Mouse (Mus musculus): ENCODE data around the gene Nfatc3.
A peak's percentile ranks its signal among the peaks of the same experiment; 100 is the strongest.

Gene Nfatc3

DNA sequence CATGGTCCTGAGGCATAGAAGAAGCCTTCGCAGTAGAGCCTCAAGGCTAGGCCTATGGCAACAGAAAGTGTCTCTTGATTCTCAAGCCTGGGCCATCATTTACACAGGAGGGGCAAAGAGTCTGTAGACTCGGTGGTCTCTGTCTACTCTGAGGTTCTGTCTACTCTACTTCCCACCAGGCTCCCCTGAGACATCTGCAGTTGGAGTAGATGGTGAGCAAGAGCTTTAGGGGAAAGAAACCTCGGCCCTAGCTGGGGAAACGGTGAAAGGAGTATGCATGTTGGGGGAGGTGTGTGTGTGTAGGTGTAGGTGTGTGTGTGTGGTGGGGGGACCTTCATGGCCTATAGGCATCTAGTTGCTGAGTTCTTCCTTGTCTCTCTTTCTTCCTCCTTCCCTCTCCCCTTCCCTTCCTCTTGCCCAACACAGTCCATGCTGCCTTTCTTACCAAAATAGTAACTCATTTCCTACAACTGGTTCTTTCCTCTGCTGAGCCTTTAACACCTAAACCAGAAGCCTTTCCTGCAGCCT is 2.1 kb upstream of the Nfatc3 start:
- DNase-seq (ENCODE audit: low spot score) = no peak

DNA sequence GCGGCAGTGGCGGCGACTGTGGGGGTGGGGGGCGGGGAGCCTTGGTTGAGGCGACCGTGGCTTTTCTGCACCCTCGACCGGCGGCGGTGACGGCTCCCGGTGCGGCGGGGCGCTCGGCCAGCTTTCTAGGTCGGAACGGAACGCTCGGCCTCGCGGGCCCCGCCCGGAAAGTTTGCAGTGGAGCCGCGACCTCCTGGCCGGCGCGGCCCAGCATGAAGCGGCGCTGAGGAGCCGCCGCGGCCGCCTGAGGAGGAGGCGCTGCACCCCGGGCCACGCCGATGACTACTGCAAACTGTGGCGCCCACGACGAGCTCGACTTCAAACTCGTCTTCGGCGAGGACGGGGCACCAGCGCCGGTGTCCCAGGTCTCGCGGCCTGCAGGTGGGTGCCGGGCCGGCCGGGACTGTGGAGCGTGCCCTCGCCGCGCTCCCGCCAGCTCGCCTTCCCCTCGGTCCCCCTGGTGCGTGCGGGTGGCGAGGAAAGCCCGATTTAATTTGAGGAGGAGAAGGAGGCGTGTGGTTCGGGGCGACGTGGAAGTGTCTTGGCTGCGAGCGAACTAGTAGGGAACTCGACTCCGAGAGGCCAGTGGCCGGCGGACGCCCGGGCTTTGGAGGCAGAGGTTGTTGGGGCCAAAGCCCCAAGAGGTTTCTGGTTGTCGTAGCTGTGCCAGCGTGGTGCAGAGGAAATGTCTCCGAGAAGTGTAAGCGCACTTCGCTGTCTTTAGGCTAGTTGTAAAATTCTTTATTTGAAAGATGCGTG is 1.2 kb downstream of the Nfatc3 start:
- peak; percentile 68 for DNase-seq (ENCODE audit: low spot score)

DNA sequence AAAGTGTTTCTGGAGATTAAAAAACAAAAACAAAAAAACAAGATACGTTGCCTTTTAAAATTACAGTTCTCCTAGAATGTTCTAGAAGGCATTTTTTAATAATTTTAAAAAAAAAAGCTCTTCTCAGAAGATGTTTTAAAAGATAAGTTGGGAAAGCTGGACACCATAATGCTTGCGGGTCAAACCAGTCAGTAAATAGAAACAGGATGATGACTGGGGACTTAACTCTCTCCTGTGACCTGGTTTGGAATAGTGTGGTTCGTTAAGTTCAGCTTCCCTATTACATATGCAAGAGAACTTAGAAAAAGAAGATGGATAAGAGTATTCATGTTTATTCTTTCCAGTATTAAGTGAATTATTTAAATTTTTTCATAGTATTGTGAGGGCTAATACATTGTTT is 1.9 kb downstream of the Nfatc3 start:
- no peak for DNase-seq (ENCODE audit: low spot score)

DNA sequence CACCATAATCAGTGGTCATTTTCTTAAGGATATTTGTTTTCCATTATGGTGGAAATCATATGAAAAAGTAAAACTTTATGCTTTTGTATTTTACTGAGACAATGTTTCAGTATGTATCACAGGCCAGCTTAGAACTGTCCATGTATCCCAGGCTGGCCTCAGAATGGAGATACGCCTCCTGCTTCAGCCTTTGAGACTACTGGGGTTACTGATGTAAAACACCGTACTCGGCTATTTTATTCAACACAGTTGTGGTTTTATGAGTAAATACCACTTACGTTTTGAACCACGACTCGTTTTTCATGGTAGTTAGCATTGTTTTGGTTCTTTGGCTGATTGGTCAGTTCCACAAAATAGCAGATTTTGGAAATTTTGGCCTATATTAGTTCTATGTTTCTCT is 3.0 kb downstream of the Nfatc3 start:
- DNase-seq (ENCODE audit: low spot score) = no peak

DNA sequence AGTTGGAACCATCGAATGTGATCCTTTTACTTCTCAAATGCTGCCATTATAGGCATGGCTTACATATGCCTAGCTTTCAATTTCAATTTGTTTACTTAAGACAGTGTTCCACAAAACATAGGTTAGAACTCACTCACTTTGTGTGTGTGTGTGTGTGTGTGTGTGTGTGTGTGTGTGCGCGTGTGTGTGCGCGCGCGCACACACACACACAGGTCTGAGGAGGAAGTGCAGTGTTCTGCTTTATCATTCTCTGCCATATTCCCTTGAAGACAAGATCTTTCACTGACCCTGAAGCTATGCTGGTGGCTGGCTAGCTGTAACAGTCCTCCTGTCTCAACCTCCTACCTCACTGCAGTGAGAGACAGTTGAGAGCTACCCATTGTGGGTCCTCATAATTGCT is 4.4 kb downstream of the Nfatc3 start:
- DNase-seq (ENCODE audit: low spot score) = no peak

DNA sequence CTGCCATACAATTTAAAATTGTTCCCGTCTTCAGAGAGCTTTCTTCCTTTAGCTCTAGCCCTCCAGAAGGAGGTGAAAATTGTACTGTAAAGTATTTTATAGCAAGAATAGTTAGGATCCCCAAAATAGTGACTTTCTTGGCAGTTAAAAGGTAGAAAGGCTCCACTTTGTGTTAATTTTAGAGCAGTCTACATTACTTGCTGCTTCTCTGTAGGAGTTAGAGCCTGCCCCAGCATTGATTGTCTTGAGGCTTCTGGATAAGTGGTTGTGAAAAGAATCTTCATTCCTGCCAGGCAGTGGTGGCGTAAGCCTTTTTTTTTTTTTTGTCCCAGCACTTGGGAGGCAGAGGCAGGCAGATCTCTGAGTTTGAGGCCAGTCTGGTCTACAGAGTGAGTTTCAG is 8.1 kb downstream of the Nfatc3 start:
- no peak for DNase-seq (ENCODE audit: low spot score)

DNA sequence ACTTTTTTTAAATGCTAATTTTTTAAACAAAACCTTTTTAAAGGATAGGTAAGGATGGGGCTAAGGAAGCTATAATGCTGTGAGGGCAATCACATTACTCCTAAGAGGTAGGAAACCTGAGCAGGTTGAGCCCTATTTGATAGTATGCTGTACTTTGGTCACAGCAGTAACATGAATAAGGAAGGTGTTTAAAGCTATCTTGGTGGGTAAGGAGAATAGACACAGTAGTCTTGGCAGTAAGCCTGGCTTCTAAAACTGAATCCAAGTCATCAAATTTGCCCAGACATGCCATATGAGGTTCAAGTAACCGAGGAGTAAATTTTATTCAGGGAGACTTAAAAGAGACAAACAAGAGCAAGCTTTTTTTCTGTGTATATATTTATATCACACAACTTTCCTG is 10.9 kb downstream of the Nfatc3 start:
- no peak for DNase-seq (ENCODE audit: low spot score)

DNA sequence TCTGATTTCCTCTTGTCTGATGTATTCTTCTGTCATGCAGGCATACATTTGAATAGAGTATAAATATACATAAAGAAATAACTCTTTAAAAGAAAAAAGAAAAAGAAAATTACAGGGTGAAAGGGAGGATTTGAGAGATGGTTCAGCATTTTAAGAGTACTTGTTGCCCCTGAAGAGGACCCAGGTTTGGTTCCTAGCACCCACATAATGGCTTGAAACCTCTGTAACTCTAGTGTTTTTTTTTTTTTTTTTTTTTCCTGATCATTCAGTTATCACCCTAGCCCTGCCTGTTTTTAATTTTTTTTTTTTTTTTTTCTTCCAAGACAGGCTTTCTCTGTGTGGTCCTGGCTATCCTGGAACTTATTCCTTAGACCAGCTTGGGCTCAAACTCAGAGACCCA is 13.5 kb downstream of the Nfatc3 start:
- DNase-seq (ENCODE audit: low spot score) = no peak

DNA sequence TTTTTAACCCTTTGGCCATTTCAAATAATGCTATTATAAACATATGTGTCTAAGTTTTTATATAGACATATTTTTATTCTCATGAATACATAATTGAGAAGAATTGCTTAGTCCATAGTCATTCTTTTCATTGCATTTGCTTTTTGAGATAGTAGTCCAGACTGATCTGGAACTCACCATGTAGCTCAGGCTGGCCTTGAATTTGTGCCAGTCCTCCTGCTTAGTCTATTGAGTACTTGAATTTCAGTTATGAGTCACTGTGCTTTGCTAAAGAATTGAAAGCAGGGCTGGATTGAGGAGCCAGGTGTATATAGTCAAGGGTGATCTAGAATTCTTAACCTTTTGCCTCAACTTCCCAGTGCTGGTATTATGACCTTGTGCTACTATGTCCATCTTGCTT is 15.6 kb downstream of the Nfatc3 start:
- no peak for DNase-seq (ENCODE audit: low spot score)

DNA sequence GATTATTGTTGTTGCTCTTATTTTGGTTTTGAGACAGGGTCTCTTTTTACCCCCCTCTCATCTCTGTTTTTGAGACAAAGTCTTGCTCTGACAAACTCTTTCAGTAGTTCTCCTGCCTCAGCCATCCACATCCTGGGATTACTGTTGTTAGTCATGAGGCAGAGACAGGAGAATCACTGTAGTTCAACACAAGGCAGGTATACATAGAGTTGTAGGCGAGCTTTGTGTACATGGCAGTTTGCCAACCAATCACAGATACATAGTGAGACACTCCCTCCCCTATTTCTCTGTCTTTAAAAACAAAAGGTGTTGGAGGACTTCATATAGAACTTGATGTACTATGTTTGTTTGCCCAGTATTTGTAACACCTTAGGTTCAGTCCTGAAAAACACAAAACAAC is 16.0 kb downstream of the Nfatc3 start:
- DNase-seq (ENCODE audit: low spot score) = no peak

DNA sequence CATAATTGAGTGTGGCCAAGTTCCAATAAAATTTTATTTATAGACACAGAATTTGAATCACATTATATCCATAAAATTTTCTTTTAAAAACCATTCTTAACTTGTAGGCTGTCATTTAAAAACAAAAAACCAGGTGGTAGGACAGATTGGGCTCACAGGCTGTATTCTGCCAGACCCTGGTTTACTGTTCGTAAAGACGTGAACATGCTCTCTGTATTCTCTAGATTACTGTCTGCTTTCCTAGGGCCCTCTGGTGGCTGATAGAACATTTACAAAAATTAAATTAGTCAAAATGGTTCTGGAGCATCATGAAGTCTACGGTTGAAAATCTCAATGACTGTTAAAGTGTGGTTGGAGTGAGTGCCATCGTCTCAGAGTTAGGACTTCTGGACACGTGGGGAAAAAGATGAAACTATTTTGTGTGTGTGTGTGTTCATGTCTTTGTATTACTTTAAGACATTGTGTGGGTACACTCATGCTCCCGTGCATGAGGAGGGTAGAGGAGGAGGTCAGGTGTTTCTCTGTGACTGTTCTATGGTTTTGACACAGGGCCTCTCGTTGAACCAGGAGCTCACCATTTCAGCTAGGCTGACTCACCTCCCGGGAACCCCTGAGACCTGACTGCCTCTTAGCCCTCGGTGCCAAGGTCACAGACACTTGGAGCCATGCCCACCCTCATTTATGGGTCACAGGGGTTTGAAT is 16.7 kb downstream of the Nfatc3 start:
- no peak for DNase-seq (ENCODE audit: low spot score)

DNA sequence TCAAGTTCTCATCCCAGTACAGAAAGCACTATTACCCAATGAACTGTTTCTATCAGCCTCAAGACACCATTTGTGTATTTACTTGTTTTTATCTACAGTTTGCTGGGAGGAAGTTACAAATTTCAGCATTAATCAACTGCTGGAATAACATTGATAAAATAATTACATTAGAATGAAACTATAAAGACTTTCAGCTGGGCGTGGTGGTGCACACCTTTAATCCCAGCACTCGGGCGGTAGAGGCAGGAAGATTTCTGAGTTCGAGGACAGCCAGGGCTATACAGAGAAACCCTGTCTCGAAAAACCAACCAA is 17.2 kb downstream of the Nfatc3 start:
- no peak for DNase-seq (ENCODE audit: low spot score)

DNA sequence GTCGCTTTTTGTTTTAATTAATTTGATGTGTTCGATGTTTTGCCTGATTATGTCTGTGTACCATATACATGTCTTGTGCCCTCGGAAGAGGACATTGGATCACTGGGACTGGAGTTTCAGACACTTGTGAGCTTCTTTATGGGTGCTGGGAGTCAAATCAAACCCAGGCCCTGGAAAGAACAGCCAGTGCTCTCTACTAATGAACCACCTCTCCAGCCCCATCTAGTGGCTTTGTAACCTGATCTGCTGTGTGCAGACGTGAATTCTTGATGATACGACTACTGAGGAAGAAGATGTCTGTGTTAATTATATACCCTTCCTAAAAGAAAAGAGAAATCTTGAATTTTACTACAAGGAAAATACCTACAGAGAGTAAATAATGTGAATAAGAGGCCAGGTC is 18.0 kb downstream of the Nfatc3 start:
- peak; percentile 40 for DNase-seq (ENCODE audit: low spot score)

DNA sequence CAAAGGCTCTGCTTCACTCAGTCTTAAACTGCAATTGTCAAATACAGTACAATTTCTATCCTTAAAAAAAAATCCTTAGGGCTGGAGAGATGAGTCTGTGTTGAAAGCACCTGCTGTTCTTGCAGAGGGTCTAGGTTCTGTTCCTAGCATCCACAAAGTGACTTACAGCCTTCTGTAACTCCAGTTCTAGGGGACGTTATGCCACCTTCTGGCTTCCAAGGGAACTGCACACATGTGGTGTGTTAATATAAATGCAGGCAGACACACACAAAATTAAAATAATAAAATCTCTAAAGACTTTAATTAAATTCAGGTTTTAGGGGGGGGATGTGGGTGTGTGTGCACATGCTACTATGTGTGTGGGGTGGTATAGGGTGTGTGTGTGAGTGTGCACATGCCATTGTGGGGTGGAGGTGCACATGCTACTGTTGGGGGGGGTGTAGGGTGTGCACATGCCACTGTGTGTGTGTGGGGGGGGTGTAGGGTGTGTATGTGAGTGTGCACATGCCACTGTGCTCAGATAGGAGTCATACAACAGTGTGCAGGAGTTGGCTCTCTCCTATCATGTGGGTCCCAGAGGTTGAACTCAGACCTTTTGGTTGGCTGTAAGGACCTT is 18.9 kb downstream of the Nfatc3 start:
- no peak for DNase-seq (ENCODE audit: low spot score)

DNA sequence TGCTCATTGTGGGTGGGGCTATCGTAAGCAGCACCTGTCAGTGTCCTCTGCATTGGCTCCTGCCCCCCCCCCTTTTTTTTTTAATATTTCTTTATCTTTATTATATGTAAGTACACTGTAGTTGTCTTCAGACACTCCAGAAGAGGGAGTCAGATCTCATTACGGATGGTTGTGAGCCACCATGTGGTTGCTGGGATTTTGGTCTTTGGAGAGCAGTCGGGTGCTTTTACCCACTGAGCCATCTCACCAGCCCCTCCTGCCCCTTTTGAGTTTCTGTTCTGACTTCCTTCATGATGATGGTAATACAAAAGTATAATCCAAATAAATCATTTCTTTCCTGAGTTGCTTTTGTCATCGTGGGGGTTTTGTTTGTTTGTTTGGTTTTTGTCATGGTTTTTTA is 43.7 kb downstream of the Nfatc3 start:
- DNase-seq (ENCODE audit: low spot score) = no peak

DNA sequence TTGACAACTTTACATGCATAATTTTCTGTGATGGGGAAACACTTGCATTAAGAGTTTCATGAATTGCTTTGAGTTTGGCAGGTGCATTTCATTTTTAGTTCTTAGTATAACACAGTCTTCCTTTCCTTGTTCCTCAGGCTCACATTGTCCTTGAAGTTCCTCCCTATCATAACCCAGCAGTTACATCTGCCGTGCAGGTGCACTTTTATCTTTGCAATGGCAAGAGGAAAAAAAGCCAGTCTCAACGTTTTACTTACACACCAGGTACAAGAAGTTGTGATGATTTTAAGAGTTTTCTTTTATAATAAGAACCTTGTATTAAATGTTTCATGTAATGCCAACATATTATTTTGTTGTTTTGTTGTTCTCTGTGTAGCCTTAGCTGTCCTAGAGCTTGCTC is 45.2 kb downstream of the Nfatc3 start:
- DNase-seq (ENCODE audit: low spot score) = no peak

DNA sequence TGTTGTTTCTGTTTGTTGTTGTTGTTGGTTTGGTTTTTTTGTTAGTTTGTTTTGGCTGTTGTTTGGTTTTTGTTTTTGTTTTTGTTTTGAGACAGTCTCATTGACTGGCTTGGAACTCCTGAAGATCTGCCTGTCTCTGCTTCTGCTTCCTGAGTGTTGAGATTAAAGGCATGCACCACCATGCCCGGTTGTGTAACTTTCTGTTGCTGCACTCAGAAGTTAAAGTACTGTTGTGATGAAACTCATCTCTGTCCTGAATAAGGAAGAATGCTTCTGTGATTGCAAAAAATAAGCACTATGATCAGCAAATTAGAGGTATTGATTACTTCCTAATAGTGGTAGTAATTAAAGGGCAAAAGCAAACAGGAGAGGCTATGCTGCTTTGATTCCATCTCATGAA is 47.6 kb downstream of the Nfatc3 start:
- DNase-seq (ENCODE audit: low spot score) = no peak

DNA sequence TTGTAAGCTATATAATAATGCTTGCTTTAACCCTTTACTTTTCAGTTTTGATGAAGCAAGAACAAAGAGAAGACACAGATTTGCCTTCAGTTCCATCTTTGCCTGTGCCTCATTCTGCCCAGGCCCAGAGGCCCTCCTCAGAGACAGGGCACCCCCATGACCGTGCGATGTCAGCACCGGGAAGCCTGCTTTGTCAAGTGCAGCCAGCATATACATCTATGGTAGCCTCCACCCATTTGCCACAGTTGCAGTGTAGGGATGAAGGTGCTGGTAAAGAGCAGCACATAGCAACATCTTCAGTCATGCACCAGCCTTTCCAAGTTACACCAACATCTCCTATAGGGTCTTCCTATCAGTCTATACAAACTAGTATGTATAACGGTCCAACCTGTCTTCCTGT is 49.4 kb downstream of the Nfatc3 start:
- DNase-seq (ENCODE audit: low spot score) = no peak

DNA sequence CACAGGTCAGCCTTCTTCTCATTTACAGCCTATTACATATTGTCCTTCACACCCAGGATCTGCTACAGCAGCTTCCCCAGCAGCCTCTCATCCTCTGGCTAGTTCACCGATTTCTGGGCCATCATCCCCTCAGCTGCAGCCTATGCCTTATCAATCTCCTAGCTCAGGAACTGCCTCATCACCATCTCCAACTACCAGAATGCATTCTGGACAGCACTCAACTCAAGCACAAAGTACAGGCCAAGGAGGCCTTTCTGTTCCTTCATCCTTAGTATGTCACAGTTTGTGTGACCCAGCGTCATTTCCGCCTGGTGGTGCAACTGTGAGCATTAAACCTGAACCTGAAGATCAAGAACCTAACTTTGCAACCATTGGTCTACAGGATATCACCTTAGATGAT is 50.1 kb downstream of the Nfatc3 start:
- DNase-seq (ENCODE audit: low spot score) = no peak

DNA sequence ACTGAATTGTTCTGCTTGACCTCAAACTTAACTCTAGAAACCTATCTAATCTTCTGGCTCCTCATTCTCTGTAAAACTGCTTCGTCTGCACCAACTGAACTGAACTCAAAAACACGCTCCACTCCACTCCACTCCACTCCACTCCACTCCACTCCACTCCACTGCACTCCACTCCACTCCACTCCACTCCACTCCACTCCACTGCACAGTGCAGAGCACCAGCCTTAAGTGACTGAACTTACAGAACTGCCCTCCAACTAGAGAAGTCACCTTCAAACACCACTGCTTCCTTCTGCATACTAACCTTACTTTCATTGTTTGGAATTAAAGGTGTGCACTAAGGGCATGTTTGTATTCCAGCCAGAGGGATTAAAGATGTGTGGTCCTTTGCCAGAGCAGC is 53.4 kb downstream of the Nfatc3 start:
- no peak for DNase-seq (ENCODE audit: low spot score)

DNA sequence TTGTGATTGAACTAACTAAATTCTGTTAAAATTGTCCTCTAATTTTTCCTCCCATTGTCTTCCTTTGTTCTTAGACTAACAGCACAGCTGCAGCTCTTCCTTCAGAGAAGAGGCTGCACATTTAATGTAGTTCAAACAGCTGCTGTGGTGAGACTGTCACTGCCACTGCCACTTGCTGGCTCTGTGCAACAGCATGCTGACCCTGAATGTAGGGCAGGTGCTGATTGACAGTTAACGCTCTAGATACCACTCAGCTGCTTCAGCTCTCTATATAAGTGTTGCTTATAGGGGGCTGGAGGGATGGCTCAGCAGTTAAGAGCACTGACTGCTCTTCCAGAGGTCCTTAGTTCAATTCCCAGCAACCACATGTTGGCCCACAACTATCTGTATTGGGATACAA is 53.9 kb downstream of the Nfatc3 start:
- no peak for DNase-seq (ENCODE audit: low spot score)

DNA sequence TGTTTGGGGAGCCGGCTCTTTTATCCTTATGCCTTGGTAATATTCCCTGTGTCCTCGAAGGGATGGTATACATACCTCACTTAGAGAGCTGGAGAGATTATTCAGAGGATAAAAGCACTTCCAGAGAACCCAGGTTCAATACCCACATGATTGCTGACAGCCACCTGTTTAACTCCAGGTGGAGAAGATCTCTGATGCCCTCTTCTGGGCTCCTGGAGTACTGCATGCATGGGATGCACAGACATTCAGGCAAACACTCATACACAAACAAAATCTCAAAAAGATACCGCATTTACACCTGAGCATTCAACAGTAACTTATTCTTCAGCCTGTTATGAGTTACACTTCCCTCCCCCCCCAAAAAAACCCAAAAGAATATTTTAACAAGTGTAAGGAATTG is 57.3 kb downstream of the Nfatc3 start:
- DNase-seq (ENCODE audit: low spot score) = no peak

DNA sequence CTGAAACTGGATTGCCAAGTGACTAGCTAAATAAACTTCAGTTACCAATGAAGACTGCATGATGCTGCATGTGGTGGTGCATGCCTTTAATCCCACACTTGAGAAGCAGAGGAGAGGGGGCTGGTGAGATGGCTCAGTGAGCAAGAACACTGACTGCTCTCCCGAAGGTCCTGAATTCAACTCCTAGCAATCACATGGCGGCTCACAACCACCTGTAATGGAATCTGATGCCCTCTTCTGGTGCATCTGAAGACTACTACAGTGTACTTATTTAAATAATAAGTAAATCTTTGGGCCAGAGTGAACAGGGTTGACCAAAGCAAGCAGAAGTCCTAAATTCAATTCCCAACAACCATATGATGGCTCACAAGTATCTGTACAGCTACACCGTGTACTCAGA is 64.8 kb downstream of the Nfatc3 start:
- DNase-seq (ENCODE audit: low spot score) = no peak

DNA sequence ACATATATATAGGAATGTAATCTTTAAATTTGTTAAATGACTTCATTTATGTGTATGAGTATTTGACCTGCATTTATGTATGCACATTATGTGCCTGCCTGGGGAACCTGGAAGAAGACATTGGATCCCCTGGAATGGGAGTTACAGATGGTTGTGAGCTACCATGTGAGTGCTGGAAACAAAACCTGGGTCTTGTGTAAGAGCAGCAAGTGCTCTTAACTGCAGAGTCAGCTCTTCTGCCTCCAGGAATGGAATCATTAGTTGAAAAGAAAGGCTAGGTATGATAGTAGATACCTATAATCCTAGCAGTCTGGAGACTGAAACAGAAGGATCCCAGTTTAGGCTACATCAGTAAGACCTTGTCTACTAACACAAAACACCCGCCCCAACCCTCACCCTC is 67.4 kb downstream of the Nfatc3 start:
- no peak for DNase-seq (ENCODE audit: low spot score)
